Mouse (Mus musculus) 3T3-L1 (cell line): ENCODE measurements around the gene Wipf3.
A peak's percentile ranks its signal among the peaks of the same experiment; 100 is the strongest.

Experiments
- DNase-seq: peaks from one replicate; pipeline ENCODE4 v3.0.0-alpha.2; 2015; ENCODE audit warnings: low read depth, low spot score

The Wipf3 gene

GRCm38 (mm10) chr6:54530182-54530581 lies 100.8 kb downstream of the Wipf3 start:
- no peak for DNase-seq

GRCm38 (mm10) chr6:54531048-54531481 lies 101.7 kb downstream of the Wipf3 start:
- no peak for DNase-seq

- no peak for DNase-seq
Observed at GRCm38 (mm10) chr6:54535485-54535884, 106.1 kb downstream of the Wipf3 start.

- no peak for DNase-seq
Observed at GRCm38 (mm10) chr6:54537053-54537452, 107.7 kb downstream of the Wipf3 start.

GRCm38 (mm10) chr6:54538773-54539173 lies 109.4 kb downstream of the Wipf3 start:
- DNase-seq: no peak

- DNase-seq: no peak
Observed at GRCm38 (mm10) chr6:54539396-54539795, 110.0 kb downstream of the Wipf3 start.

- DNase-seq: peak; percentile 95
Observed at GRCm38 (mm10) chr6:54540252-54540887, 111.0 kb downstream of the Wipf3 start.

- no peak for DNase-seq
Observed at GRCm38 (mm10) chr6:54542836-54543235, 113.4 kb downstream of the Wipf3 start.

GRCm38 (mm10) chr6:54543646-54544045 lies 114.2 kb downstream of the Wipf3 start:
- DNase-seq: no peak

GRCm38 (mm10) chr6:54548314-54549019 lies 119.1 kb downstream of the Wipf3 start:
- DNase-seq: no peak

GRCm38 (mm10) chr6:54549311-54549710 lies 119.9 kb downstream of the Wipf3 start:
- DNase-seq: no peak

- no peak for DNase-seq
Observed at GRCm38 (mm10) chr6:54550801-54551323, 121.5 kb downstream of the Wipf3 start.

- no peak for DNase-seq
Observed at GRCm38 (mm10) chr6:54552721-54553413, 123.5 kb downstream of the Wipf3 start.
